Mouse (Mus musculus) midbrain, embryonic 12.5 days (tissue): ENCODE results near the gene Lgi2. TPM values are rescaled to one million over a fixed set of nuclear protein-coding genes. Genes with fewer than 3 reads are reported as not detected.

Experiments
- ATAC-seq: fragments of 200-750 bp; cut with Nextera tagmentation; 2 replicates; pipeline ENCODE4 v1.8.0; 2017; ENCODE audit warnings: low read depth, moderate TSS enrichment, moderate library complexity; ENCODE audit not compliant: low FRiP score
- H3K27ac ChIP-seq: fragments of 300-500 bp; sonication (generic); replicated peaks from 2 replicates; pipeline ENCODE4 v1.5.1; 2016; ENCODE audit warnings: mild to moderate bottlenecking
- H3K27me3 ChIP-seq: fragments of 300-500 bp; sonication (generic); 2 replicates; pipeline ENCODE4 v1.6.1; 2016; ENCODE audit warnings: mild to moderate bottlenecking
- H3K36me3 ChIP-seq: fragments of 300-500 bp; sonication (generic); 2 replicates; pipeline ENCODE4 v1.6.1; 2016
- H3K4me1 ChIP-seq: fragments of 300-500 bp; sonication (generic); 2 replicates; pipeline ENCODE4 v1.6.1; 2016
- H3K4me2 ChIP-seq: fragments of 300-500 bp; sonication (generic); replicated peaks from 2 replicates; pipeline ENCODE4 v1.6.1; 2016; ENCODE audit warnings: mild to moderate bottlenecking, moderate library complexity
- H3K4me3 ChIP-seq: fragments of 300-500 bp; sonication (generic); 2 replicates; pipeline ENCODE4 v1.5.1; 2016; ENCODE audit warnings: mild to moderate bottlenecking
- H3K9ac ChIP-seq: fragments of 300-500 bp; sonication (generic); replicated peaks from 2 replicates; pipeline ENCODE4 v1.6.1; 2016; ENCODE audit warnings: mild to moderate bottlenecking, moderate library complexity
- H3K9me3 ChIP-seq: fragments of 300-500 bp; sonication (generic); 2 replicates; pipeline ENCODE4 v1.6.1; 2016; ENCODE audit warnings: mild to moderate bottlenecking
- WGBS: fragments of 180-500 bp; shearing (Covaris S2); methylation state at CpG from one replicate; pipeline ENCODE4 v1.1.7; 2016; 5-methylcytosine and 5-hydroxymethylcytosine counted together
- polyA plus RNA-seq: library from polyadenylated mRNA; unstranded; fragments of >200 nt; fragmentation: Nextera tagmentation; extraction: Ambion mirVana; gene quantifications from 2 replicates; pipeline ENCODE4 v1.2.1, GENCODE M21; 2016

The Lgi2 gene
- polyA plus RNA-seq, 1 experiment from 2014 or later, result 1.9 TPM

DNA sequence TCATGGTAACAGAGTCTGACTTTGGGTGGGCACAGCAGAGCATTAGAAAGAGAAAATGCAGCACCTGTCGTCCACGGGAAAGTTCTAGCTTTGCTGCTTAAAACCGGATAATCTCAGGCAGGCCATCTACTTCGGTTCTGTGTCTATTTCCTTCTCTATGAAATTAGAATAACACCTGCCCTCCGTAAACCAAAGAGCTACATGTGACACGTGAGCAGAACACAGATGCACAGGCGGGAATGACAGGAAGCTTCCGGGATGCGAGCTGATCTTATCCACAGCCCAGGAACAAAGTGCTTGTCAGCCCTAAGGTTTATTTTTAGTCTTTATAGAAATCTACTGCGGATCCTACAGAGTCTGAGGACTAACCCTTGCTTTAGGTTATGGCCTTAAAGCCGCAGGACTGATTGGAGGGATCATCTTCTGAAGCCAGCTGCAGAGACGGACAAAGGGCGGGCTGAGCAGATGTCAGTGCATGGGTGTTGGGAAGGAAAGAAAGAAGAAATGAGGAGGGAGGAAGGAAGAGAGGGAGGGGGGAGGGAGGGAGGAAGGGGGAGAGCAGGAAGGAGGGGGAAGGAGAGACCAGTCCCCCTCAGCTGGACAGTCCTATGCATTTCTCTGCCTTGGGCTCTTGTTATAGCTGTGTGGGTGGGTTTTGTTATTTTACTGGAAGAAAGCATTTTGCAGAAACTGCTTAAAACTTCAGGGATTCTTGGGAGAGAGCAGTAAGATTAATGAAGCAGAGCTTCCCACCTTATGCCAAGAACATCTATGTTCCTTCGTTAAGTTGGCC is 31.3 kb downstream of the Lgi2 start:
- no peak overlapping the region for H3K4me2 ChIP-seq
- H3K4me1 ChIP-seq, result 0 out of 2 replicates have a peak, but pooled peaks cover 2% of the 10 kb centered on the region
- H3K27me3 ChIP-seq, result no peaks in the 10 kb centered on the region
- no peak overlapping the region for H3K9ac ChIP-seq
- no peaks in the 10 kb centered on the region for H3K9me3 ChIP-seq
- WGBS, result 74% methylated on average over 14 of the region's 14 CpGs
- ATAC-seq, result no peak
- H3K36me3 ChIP-seq, result no peaks in the 10 kb centered on the region
- no peak overlapping the region for H3K4me3 ChIP-seq
- no peak overlapping the region for H3K27ac ChIP-seq

DNA sequence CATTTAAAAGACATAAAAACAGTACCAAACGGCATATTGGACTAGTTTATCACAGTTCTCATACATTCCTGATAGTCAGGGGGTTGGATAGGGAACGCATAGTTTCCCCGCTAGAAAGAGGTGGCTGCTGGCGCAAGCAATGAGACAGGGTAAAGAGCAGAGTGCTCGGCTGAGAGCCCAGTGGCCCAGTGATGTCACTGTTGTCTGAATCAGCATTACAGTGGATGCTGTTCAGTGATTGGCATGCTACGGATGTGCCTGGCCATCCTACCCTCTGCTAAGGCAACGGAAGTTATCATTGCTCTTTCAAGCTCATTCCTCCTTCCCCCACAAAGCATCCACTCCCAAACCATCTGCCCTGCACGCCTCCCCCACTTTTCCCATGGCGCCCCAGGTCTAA is 32.6 kb downstream of the Lgi2 start:
- Histone ChIP-seq H3K4me2 (no peak overlapping the region), H3K9ac (no peak overlapping the region), H3K4me1 (0 out of 2 replicates have a peak, but pooled peaks cover 2% of the 10 kb centered on the region), H3K27ac (no peak overlapping the region), H3K27me3 (no peaks in the 10 kb centered on the region), H3K9me3 (no peaks in the 10 kb centered on the region), H3K36me3 (no peaks in the 10 kb centered on the region), H3K4me3 (no peak overlapping the region)
- WGBS, result 85% methylated on average over 9 of the region's 9 CpGs
- peak; percentile 53; the same call in 1 of the 2 replicates for ATAC-seq

DNA sequence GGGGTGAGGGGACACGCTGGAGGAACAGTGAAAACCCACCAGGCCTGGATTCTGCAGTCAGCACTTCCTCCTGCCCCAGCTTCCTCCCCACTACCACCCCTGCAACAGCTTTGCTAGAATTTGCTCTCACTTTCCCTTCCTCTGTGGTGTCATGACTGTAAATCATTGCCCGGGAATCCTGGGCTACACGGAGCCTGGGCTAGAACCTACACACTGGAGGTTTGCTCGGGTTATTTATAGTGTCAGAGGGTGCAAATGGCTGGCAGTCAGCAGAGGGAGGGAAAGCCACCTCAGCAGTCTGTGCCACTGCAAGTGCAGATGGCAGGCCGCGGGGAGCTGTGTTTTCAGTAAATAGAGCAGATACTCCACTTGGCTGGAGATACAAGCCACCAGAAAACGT is 37.7 kb downstream of the Lgi2 start:
- Histone ChIP-seq H3K27me3 (no peaks in the 10 kb centered on the region), H3K27ac (no peak overlapping the region), H3K36me3 (no peaks in the 10 kb centered on the region), H3K9me3 (no peaks in the 10 kb centered on the region), H3K9ac (no peak overlapping the region), H3K4me1 (no peaks in the 10 kb centered on the region), H3K4me2 (no peak overlapping the region), H3K4me3 (no peak overlapping the region)
- no peak for ATAC-seq
- WGBS, result 72% methylated on average over 7 of the region's 7 CpGs

- H3K27ac ChIP-seq, result no peak overlapping the region
- no peak for ATAC-seq
- no peaks in the 10 kb centered on the region for H3K36me3 ChIP-seq
- H3K27me3 ChIP-seq, result no peaks in the 10 kb centered on the region
- H3K4me3 ChIP-seq, result no peak overlapping the region
- no peaks in the 10 kb centered on the region for H3K9me3 ChIP-seq
- H3K4me2 ChIP-seq, result no peak overlapping the region
- 87% methylated on average over 8 of the region's 8 CpGs for WGBS
- H3K9ac ChIP-seq, result no peak overlapping the region
- no peaks in the 10 kb centered on the region for H3K4me1 ChIP-seq
These were observed 39.8 kb downstream of the Lgi2 start for GRCm38 (mm10) chr5:52526324-52526986.

DNA sequence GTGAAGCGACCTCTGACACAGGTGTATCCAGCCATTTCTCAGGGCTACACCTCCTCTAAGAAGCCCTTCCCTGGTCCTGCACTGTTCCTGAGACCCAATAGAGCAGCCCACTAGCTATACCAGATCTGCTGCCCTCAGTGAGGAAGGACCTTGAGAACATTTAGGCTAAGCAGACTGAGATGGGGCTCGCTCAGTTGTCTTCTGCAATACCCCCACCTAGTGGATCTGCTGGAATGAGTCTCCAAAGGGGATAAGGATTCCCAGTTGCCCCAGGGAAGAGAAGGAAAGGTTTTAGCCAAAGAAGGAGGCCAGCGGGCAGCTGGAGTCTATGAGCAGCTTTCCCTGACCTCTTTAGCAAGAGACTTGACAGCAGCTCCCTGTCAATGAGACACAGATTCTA is 42.1 kb downstream of the Lgi2 start:
- Histone ChIP-seq H3K9ac (no peak overlapping the region), H3K36me3 (no peaks in the 10 kb centered on the region), H3K4me3 (no peak overlapping the region), H3K27me3 (no peaks in the 10 kb centered on the region), H3K4me2 (no peak overlapping the region), H3K27ac (no peak overlapping the region), H3K4me1 (no peaks in the 10 kb centered on the region), H3K9me3 (no peaks in the 10 kb centered on the region)
- 54% methylated on average over 3 of the region's 3 CpGs for WGBS
- no peak for ATAC-seq

DNA sequence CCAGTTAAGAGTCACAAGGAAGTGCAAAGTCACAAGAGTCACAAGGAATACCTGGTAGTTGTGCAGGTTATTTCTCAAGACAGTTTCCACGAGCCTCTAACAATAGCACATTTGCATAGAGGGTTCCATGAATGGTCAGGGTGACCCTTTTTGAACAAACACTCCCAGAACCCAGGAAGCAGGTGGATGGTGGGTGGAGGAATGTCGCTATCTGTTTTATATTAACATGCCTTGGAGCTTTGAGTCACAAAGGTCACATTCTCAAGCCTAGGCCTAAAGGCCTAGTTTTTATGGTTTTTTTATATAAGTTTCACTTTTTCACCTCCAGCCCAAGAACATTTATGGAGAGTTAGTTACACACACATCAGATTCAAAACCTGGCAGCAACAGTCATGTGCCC is 46.3 kb downstream of the Lgi2 start:
- ATAC-seq, result no peak
- H3K9me3 ChIP-seq, result no peaks in the 10 kb centered on the region
- no peak overlapping the region for H3K27ac ChIP-seq
- peaks cover 13% of the 10 kb centered on the region for H3K27me3 ChIP-seq
- no peaks in the 10 kb centered on the region for H3K36me3 ChIP-seq
- no peak overlapping the region for H3K9ac ChIP-seq
- WGBS, result 87% methylated on average over 2 of the region's 2 CpGs
- H3K4me3 ChIP-seq, result no peak overlapping the region
- no peak overlapping the region for H3K4me2 ChIP-seq
- H3K4me1 ChIP-seq, result 0 out of 2 replicates have a peak, but pooled peaks cover 4% of the 10 kb centered on the region

GRCm38 (mm10) chr5:52516072-52516476 is 50.2 kb downstream of the Lgi2 start:
- H3K9ac ChIP-seq, result peak overlapping the region; percentile 35; the same call in 1 of the 2 replicates

GRCm38 (mm10) chr5:52515246-52516021 is 50.8 kb downstream of the Lgi2 start:
- 24% methylated on average over 22 of the region's 22 CpGs for WGBS
- ATAC-seq, result peak; percentile 57
- Histone ChIP-seq H3K27me3 (peaks cover 18% of the 10 kb centered on the region), H3K4me3 (peak overlapping the region; percentile 37), H3K4me2 (peak overlapping the region; percentile 61), H3K4me1 (0 out of 2 replicates have a peak, but pooled peaks cover 4% of the 10 kb centered on the region), H3K36me3 (no peaks in the 10 kb centered on the region), H3K9me3 (no peaks in the 10 kb centered on the region), H3K9ac (peak overlapping the region; percentile 35; the same call in 1 of the 2 replicates), H3K27ac (no peak overlapping the region)

More at GRCm38 (mm10) chr5:52516072-52516476, 50.2 kb downstream of the Lgi2 start:
- peaks cover 18% of the 10 kb centered on the region for H3K27me3 ChIP-seq
- H3K4me3 ChIP-seq, result peak overlapping the region; percentile 37
- H3K9me3 ChIP-seq, result no peaks in the 10 kb centered on the region
- 0 out of 2 replicates have a peak, but pooled peaks cover 4% of the 10 kb centered on the region for H3K4me1 ChIP-seq
- H3K4me2 ChIP-seq, result peak overlapping the region; percentile 61
- peak; percentile 67 for ATAC-seq
- no peak overlapping the region for H3K27ac ChIP-seq
- H3K36me3 ChIP-seq, result no peaks in the 10 kb centered on the region
- 18% methylated on average over 21 of the region's 21 CpGs for WGBS

- Histone ChIP-seq H3K36me3 (no peaks in the 10 kb centered on the region), H3K27ac (no peak overlapping the region), H3K4me3 (no peak overlapping the region), H3K4me2 (no peak overlapping the region), H3K27me3 (peaks cover 5% of the 10 kb centered on the region; the same call in 1 of the 2 replicates), H3K4me1 (0 out of 2 replicates have a peak, but pooled peaks cover under 1% of the 10 kb centered on the region), H3K9ac (no peak overlapping the region), H3K9me3 (no peaks in the 10 kb centered on the region)
- ATAC-seq, result no peak
- 78% methylated on average over 3 of the region's 3 CpGs for WGBS
These were observed 55.2 kb downstream of the Lgi2 start for GRCm38 (mm10) chr5:52511089-52511488.

- Histone ChIP-seq H3K4me3 (no peak overlapping the region), H3K27me3 (peaks cover 5% of the 10 kb centered on the region; the same call in 1 of the 2 replicates), H3K9ac (no peak overlapping the region), H3K27ac (no peak overlapping the region), H3K4me2 (no peak overlapping the region), H3K36me3 (no peaks in the 10 kb centered on the region), H3K4me1 (no peaks in the 10 kb centered on the region), H3K9me3 (no peaks in the 10 kb centered on the region)
- no peak for ATAC-seq
- WGBS, result 94% methylated on average over 6 of the region's 6 CpGs
These were observed 56.8 kb downstream of the Lgi2 start for GRCm38 (mm10) chr5:52509416-52509815.

GRCm38 (mm10) chr5:52504666-52505065 is 61.6 kb downstream of the Lgi2 start:
- Histone ChIP-seq H3K9me3 (no peaks in the 10 kb centered on the region), H3K9ac (no peak overlapping the region), H3K36me3 (no peaks in the 10 kb centered on the region), H3K27ac (no peak overlapping the region), H3K4me3 (no peak overlapping the region), H3K27me3 (no peaks in the 10 kb centered on the region), H3K4me2 (no peak overlapping the region), H3K4me1 (no peaks in the 10 kb centered on the region)
- WGBS, result 90% methylated on average over 13 of the region's 13 CpGs
- ATAC-seq, result no peak
